Mouse (Mus musculus): ENCODE data around the gene Gm7945.
"Not testable (repeated sequence)": the region's sequence is repeated elsewhere in the genome, so short reads cannot be mapped to it uniquely, and the experiment has no call there.

GRCm38 (mm10) chr14:41425393-41426075, 39.4 kb upstream of the Gm7945 start:
- not testable (repeated sequence) for TF ChIP-seq GATA1, TAL1 (IDR thresholded peaks at IDR 0.05; ENCODE audit: low read length)

Data from erythroblast, embryonic 14.5 days (primary cell).